Mouse (Mus musculus): ENCODE results near the gene Anxa3.

DNA sequence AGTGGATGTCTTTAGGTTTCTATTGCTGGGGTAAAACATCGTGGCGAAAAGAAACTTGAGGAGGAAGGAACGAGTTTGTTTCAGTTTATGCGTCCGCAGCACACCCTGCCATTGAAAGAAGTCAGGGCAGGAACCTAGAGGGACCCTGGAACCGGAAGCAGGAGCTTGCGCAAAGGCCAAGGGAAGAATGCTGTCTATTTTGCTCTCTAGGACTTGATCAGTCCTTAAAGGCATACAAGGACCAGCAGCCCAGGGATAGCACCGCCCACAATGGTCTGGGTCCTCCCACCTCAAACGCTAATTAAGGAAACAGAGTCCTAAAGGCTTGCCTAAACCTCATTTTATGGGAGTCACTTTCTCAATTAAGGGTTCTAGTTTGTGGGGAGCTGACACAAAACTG, 717 bp upstream of the Anxa3 start:
- TF ChIP-seq CTCF (IDR thresholded peaks at IDR 0.05; ENCODE audit: extremely low read depth, insufficient read depth, insufficient read length, insufficient replicate concordance) (no peak), POLR2A (IDR thresholded peaks at IDR 0.05; ENCODE audit: low read depth, low read length) (no peak)
